17 mouse cellular contexts compared by ENCODE assay signal in the genomic region with DNA sequence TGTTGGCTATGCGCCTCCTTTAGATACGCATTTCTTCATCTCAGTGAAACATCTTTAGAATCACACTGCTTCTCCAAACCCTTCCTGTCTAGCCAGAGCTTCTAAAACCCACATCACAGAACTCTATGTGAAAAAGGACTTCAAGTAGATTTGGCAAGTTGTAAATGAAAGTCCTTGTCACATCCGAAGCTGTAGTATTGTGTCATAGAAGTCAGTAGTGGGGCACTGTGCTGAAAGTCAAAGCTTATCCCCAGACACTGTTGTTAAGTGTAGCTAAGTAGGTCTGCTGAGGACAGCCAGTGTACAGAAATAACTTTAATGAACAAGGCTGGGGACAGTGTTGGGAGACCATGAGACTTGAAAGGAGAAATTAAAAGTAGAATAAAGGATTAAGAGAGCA.
DNase-seq lines count a peak whose midpoint lies in the region; ATAC-seq lines count a peak whose summit lies in the region.
"Had no signal": no experiment of that assay in that cellular context is flagged by ENCODE, and none has a peak within 500 bp of the region (broad histone marks: within the 10 kb centered on the region; RNA-seq: fewer than 3 reads in every experiment).

No protein-coding gene starts in this region.

- no peaks in the 10 kb centered on the region for H3K36me3 ChIP-seq in heart, embryonic 12.5 days
- H3K36me3 ChIP-seq in kidney, embryonic 14.5 days (ENCODE audit: control insufficient read depth, insufficient read depth, low read length) = no peaks in the 10 kb centered on the region
- H3K36me3 ChIP-seq: lung, embryonic 15.5 days; stomach, embryonic 15.5 days had no signal

- no peak for ATAC-seq in heart, embryonic 12.5 days (ENCODE audit: insufficient number of reproducible peaks, low FRiP score)
- no peak for ATAC-seq in kidney, embryonic 14.5 days (ENCODE audit: low FRiP score, low TSS enrichment)
- ATAC-seq: Patski had no signal

- H3K4me1 ChIP-seq in heart, embryonic 12.5 days (replicated peaks) = peaks cover 30% of the 10 kb centered on the region
- H3K4me1 ChIP-seq in kidney, embryonic 14.5 days (ENCODE audit: control insufficient read depth, insufficient read depth, low read length) = peaks cover 31% of the 10 kb centered on the region

- H3K4me2 ChIP-seq in heart, embryonic 12.5 days = no peak overlapping the region
- no peak overlapping the region for H3K4me2 ChIP-seq in kidney, embryonic 14.5 days (replicated peaks; ENCODE audit: low read depth, low read length)
- H3K4me2 ChIP-seq: liver, embryonic 11.5 days; lung, embryonic 15.5 days; stomach, embryonic 15.5 days had no signal

- DNase-seq in heart, adult 11 months = peak; percentile 91
- DNase-seq in kidney, postnatal 14 days = no peak
- peak; percentile 39 for DNase-seq in adipocyte (ENCODE audit: low spot score)
- DNase-seq in heart, postnatal 10 days = peak; percentile 58 to 60
- no peak for DNase-seq in yolk sac, embryonic 10.5 days (ENCODE audit: low spot score)
- no peak for DNase-seq in adrenal gland, adult 2 months
- DNase-seq: adrenal gland, postnatal 14 days; kidney, adult 11 months; right cerebral cortex, postnatal 4 days; thymus, postnatal 14 days had no signal

- no peak overlapping the region for H3K9ac ChIP-seq in heart, embryonic 12.5 days
- no peak overlapping the region for H3K9ac ChIP-seq in kidney, embryonic 14.5 days (ENCODE audit: low read depth, low read length)
- H3K9ac ChIP-seq: lung, embryonic 15.5 days; stomach, embryonic 15.5 days had no signal

- H3K27me3 ChIP-seq in heart, embryonic 12.5 days (replicated peaks) = peaks cover 41% of the 10 kb centered on the region
- H3K27me3 ChIP-seq in kidney, embryonic 14.5 days (ENCODE audit: control insufficient read depth, insufficient read depth, low read length) = no peaks in the 10 kb centered on the region
- H3K27me3 ChIP-seq: lung, embryonic 15.5 days; Patski; stomach, embryonic 15.5 days had no signal

- 59% methylated on average over 3 of the region's 3 CpGs for WGBS in heart, embryonic 12.5 days
- 88% methylated on average over 3 of the region's 3 CpGs for WGBS in kidney, embryonic 14.5 days

- H3K4me3 ChIP-seq in heart, embryonic 12.5 days = no peak overlapping the region
- no peak overlapping the region for H3K4me3 ChIP-seq in kidney, embryonic 14.5 days (ENCODE audit: low read length)
- H3K4me3 ChIP-seq: embryonic facial prominence, embryonic 10.5 days; lung, embryonic 15.5 days; stomach, embryonic 15.5 days had no signal

- H3K9me3 ChIP-seq in heart, embryonic 12.5 days (replicated peaks) = no peaks in the 10 kb centered on the region
- H3K9me3 ChIP-seq in kidney, embryonic 14.5 days (ENCODE audit: control insufficient read depth, low read length) = no peaks in the 10 kb centered on the region
- H3K9me3 ChIP-seq: embryonic facial prominence, embryonic 10.5 days; lung, embryonic 15.5 days; stomach, embryonic 15.5 days had no signal

- H3K27ac ChIP-seq in heart, embryonic 12.5 days (ENCODE audit: poor library complexity, severe bottlenecking) = no peak overlapping the region
- H3K27ac ChIP-seq in kidney, embryonic 14.5 days (ENCODE audit: low read depth, low read length) = peak overlapping the region; percentile 55; the same call in 1 of the 2 replicates
- H3K27ac ChIP-seq: embryonic facial prominence, embryonic 10.5 days; lung, embryonic 15.5 days; stomach, embryonic 15.5 days had no signal

- intact Hi-C loops in heart, postnatal 10 days (cut with DNase I) = loop anchor here (5.0 kb wide), 1 partner anchor 138 kb away; no protein-coding TSS in a partner anchor

Comparison
In these comparisons a context has a peak if more than half of its experiments do, and no peak if none do; other contexts are left out.
1. DNase-seq: peak in heart, adult 11 months (single experiment), adipocyte (single experiment) and heart, postnatal 10 days (2 of 2); none in kidney, postnatal 14 days (single experiment), yolk sac, embryonic 10.5 days (single experiment) and adrenal gland, adult 2 months (single experiment).